Mouse (Mus musculus): ENCODE data around the gene Plppr3. TPM values are rescaled to one million over a fixed set of nuclear protein-coding genes. Genes with fewer than 3 reads are reported as not detected.

Gene Plppr3
- polyA plus RNA-seq, 1 experiment = 32.4 TPM

DNA sequence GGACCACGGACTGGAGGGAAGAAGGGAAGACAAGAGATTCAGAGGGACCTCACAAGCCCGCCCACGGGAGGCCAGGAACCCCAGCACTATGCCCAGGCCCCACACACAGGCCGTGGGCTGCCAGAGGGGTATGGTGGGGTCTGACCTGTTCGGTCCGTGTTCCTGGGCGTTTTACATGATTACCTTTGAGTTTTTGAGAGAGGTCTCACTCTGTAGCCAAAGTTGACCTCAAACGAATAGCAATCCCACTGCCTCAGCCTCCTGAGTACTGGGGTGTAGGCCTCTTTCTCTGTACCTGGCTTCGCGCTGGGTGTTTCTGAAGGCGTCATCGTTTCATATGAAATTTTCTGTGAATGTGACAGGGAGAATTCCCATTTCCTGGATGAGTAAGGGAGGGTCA lies 52.7 kb downstream of the Plppr3 start:
- Histone ChIP-seq H3K4me1 (ENCODE audit: control insufficient read depth, insufficient read depth, low read length) (no peaks in the 10 kb centered on the region; the same call in 1 of the 2 replicates), H3K4me3 (replicated peaks; ENCODE audit: control insufficient read depth, low read depth, low read length) (no peak overlapping the region), H3K27ac (ENCODE audit: control insufficient read depth, insufficient read depth, low read depth, low read length, poor library complexity) (no peak overlapping the region)
- WGBS = 89% methylated on average over 12 of the region's 12 CpGs
- TF ChIP-seq CTCF (IDR thresholded peaks at IDR 0.05; ENCODE audit: control insufficient read depth, insufficient read depth, low read length) (no peak), POLR2A (IDR thresholded peaks at IDR 0.05; ENCODE audit: borderline replicate concordance, control insufficient read depth, low read depth, low read length) (no peak)

DNA sequence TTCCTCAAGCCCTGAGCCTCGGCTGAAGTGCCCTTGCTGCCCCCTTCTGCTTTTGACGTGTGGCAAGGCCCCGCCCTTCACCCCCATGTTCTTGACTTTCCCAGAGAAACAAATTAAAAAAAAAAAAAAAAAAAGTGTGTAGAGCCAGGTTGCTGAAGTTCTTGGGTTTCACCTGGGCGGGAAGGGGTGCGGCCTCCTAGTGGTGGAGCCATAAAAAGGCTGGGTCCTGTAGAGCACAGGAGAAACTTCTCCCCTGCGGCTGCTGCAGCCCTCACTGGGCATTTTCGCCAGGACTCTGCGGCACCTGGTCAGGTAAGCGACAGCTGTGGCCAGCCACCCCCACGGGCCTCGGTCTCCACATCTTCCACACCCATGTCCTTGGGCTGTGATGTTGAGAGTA lies 53.7 kb downstream of the Plppr3 start, which contains the start of gene Misp:
TSS of gene Misp (plus strand) at position 208 of the 400 bp plus-strand sequence.
- TF ChIP-seq CTCF (IDR thresholded peaks at IDR 0.05; ENCODE audit: control insufficient read depth, insufficient read depth, low read length) = no peak
- TF ChIP-seq POLR2A (IDR thresholded peaks at IDR 0.05; ENCODE audit: borderline replicate concordance, control insufficient read depth, low read depth, low read length) = no peak
- Histone ChIP-seq H3K4me1 (ENCODE audit: control insufficient read depth, insufficient read depth, low read length) (no peaks in the 10 kb centered on the region; the same call in 1 of the 2 replicates), H3K4me3 (replicated peaks; ENCODE audit: control insufficient read depth, low read depth, low read length) (no peak within 1 kb of the TSS), H3K27ac (ENCODE audit: control insufficient read depth, insufficient read depth, low read depth, low read length, poor library complexity) (no peak within 1 kb of the TSS; the same call in 1 of the 2 replicates)
- 61% methylated on average over 11 of the region's 11 CpGs for WGBS

DNA sequence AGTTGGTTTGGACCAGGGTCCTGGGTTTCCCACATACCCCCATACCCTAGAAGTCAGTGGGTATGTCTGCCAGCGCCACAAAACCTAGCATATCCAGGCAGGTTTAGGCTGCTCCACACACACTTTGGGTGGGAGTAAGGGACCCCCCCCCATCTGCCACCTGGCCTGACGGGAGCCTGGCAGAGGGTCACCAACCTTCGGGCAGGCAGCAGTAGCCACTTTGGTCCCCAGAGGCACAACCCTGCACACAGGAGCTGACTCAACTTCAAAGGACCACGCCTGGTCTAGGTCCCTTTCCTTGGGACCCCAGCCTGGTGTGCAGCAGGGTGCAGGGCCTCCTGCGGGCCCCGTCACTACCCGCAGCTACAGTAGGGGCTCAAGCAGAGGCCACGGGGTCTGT lies 54.2 kb downstream of the Plppr3 start:
- Histone ChIP-seq H3K27ac (ENCODE audit: control insufficient read depth, insufficient read depth, low read depth, low read length, poor library complexity) (no peak overlapping the region; the same call in 1 of the 2 replicates), H3K4me1 (ENCODE audit: control insufficient read depth, insufficient read depth, low read length) (no peaks in the 10 kb centered on the region; the same call in 1 of the 2 replicates), H3K4me3 (replicated peaks; ENCODE audit: control insufficient read depth, low read depth, low read length) (no peak overlapping the region)
- WGBS = 75% methylated on average over 8 of the region's 8 CpGs
- TF ChIP-seq POLR2A (IDR thresholded peaks at IDR 0.05; ENCODE audit: borderline replicate concordance, control insufficient read depth, low read depth, low read length) (no peak), CTCF (IDR thresholded peaks at IDR 0.05; ENCODE audit: control insufficient read depth, insufficient read depth, low read length) (no peak)

DNA sequence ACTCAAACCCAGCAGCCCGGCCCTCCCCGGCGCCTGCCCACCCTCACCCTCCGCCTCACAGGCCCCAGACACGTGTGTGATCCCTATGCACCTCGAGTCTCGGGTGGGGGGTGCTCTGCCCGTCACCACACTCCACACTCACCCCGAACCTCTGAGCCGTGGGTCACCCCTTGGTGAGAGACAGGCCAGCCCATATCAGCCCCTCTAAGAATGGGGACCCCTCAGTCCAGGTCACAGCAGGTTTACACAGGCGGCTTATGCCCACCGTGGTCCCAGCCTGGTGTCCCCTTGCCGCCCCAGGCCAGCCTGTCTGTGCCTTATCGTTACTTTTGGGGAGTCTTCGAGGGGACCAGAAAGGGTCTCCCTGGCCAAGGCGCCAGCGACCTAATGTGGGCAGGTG lies 54.8 kb downstream of the Plppr3 start:
- Histone ChIP-seq H3K4me1 (ENCODE audit: control insufficient read depth, insufficient read depth, low read length) (no peaks in the 10 kb centered on the region; the same call in 1 of the 2 replicates), H3K27ac (ENCODE audit: control insufficient read depth, insufficient read depth, low read depth, low read length, poor library complexity) (no peak overlapping the region; the same call in 1 of the 2 replicates), H3K4me3 (replicated peaks; ENCODE audit: control insufficient read depth, low read depth, low read length) (no peak overlapping the region)
- TF ChIP-seq CTCF (IDR thresholded peaks at IDR 0.05; ENCODE audit: control insufficient read depth, insufficient read depth, low read length) = no peak
- no peak for TF ChIP-seq POLR2A (IDR thresholded peaks at IDR 0.05; ENCODE audit: borderline replicate concordance, control insufficient read depth, low read depth, low read length)
- WGBS = 91% methylated on average over 17 of the region's 17 CpGs

DNA sequence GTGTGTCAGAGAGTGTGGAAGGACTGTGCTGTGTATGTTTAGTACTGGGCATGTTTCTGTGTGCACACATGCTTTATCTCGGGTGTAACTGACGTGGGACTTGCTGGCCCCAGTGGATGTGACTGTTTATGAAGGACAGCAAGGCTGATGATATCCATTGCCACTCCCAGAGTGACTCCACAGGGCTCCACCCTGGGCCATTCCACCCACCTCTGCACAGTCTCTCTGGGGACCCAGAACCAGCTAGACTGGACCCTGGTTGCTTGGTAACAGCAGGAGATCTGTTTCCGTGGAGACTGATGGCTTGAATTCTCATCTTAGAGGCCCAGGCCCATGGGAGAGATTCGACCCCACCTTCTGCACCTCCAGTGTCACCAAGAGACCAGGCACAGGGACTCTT lies 56.2 kb downstream of the Plppr3 start:
- H3K4me1 ChIP-seq (ENCODE audit: control insufficient read depth, insufficient read depth, low read length) = no peaks in the 10 kb centered on the region
- TF ChIP-seq CTCF (IDR thresholded peaks at IDR 0.05; ENCODE audit: control insufficient read depth, insufficient read depth, low read length) (no peak), POLR2A (IDR thresholded peaks at IDR 0.05; ENCODE audit: borderline replicate concordance, control insufficient read depth, low read depth, low read length) (no peak)
- H3K4me3 ChIP-seq (replicated peaks; ENCODE audit: control insufficient read depth, low read depth, low read length) = no peak overlapping the region
- WGBS = 73% methylated on average over 4 of the region's 4 CpGs
- no peak overlapping the region for H3K27ac ChIP-seq (ENCODE audit: control insufficient read depth, insufficient read depth, low read depth, low read length, poor library complexity)

DNA sequence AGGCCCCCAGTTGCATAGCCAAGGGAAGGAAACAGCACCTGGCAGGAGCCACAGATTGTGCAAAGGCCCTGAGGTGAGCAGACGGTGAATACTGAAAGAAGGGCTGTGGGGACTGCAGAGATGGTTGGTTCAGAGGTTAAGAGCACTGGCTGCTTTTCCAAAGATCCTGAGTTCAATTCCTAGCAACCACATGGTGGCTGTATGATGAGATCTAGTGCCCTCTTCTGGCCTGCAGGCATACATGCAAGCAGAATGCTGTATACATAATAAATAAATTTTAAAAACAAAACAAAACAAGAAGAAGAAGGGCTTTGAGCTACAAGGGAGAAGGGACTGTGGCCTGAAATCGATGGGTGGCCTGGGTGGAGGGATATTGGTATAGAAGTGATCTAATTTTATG lies 57.3 kb downstream of the Plppr3 start:
- Histone ChIP-seq H3K4me1 (ENCODE audit: control insufficient read depth, insufficient read depth, low read length) (no peaks in the 10 kb centered on the region), H3K4me3 (replicated peaks; ENCODE audit: control insufficient read depth, low read depth, low read length) (no peak overlapping the region), H3K27ac (ENCODE audit: control insufficient read depth, insufficient read depth, low read depth, low read length, poor library complexity) (no peak overlapping the region)
- 53% methylated on average over 2 of the region's 2 CpGs for WGBS
- no peak for TF ChIP-seq CTCF (IDR thresholded peaks at IDR 0.05; ENCODE audit: control insufficient read depth, insufficient read depth, low read length)
- TF ChIP-seq POLR2A (IDR thresholded peaks at IDR 0.05; ENCODE audit: borderline replicate concordance, control insufficient read depth, low read depth, low read length) = no peak

DNA sequence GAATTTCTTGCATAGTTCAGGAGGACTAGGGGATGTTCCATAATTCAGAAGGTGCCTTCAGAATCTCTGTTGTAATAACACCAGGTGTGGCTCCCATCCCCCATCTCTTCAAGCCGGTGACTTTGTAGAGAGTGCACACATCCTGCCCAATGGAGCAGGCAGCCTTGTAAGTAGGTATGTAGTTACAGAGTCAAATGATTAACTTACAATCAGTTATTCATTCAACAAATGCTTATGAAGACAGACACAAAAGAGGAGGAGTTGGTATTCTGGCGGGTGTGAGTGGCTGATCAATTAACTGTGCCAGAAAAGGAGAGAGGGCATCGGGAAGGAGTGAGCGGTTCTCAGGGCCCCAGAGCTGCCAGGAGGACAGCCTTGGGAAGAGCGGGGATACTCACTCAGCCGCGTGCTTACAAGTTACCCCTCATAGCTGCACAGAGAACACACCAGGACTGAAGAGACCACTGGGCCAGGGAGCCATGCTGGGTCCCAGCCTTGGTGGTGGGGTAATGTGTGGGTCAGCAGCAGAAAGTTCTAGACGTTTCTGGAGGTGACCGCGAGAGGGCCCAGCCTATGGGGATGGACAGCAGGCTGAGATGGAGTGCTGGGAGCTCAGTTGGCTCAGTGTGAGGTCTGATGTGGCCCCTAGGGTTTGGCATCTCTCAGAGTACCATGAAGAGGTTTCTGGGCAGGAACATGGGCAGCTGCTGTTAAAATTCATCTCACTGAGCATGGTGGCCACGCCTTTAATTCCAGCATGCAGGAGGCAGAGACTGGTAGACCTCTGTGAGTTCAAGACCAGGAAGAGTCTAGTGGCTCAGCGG lies 58.6 kb downstream of the Plppr3 start:
- no peak overlapping the region for H3K27ac ChIP-seq (ENCODE audit: control insufficient read depth, insufficient read depth, low read depth, low read length, poor library complexity)
- no peak overlapping the region for H3K4me3 ChIP-seq (replicated peaks; ENCODE audit: control insufficient read depth, low read depth, low read length)
- 91% methylated on average over 12 of the region's 12 CpGs for WGBS
- TF ChIP-seq CTCF (IDR thresholded peaks at IDR 0.05; ENCODE audit: control insufficient read depth, insufficient read depth, low read length) (no peak), POLR2A (IDR thresholded peaks at IDR 0.05; ENCODE audit: borderline replicate concordance, control insufficient read depth, low read depth, low read length) (no peak)
- no peaks in the 10 kb centered on the region for H3K4me1 ChIP-seq (ENCODE audit: control insufficient read depth, insufficient read depth, low read length)

DNA sequence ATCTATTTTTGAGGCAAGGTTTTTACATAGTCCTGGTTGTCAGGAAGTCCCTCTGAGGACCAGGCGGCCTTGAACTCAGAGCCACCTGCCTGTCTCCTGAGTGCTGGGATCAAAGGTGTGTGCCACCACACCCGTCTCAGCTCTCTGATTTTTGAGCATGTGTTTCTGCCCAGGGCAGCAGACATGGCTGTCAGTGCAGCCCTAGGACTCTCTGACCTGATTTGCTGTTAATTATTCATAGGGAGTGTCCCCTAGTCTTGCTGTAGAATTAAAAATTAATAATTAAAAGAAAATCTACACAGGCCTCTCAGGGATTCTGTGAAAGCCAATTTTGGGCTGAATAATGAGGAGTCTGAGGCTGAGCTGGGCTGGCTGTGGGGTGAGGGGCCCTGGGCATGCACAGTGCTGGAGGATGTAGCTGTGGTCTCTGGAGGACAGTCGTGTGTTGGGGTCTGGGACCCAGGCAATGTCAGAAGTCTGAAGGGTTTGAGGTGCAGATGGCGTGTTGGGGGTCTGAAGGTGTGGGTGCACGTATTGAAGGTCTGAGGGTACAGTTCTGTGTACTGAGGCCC lies 60.1 kb downstream of the Plppr3 start:
- H3K27ac ChIP-seq (ENCODE audit: control insufficient read depth, insufficient read depth, low read depth, low read length, poor library complexity) = no peak overlapping the region
- no peak overlapping the region for H3K4me3 ChIP-seq (replicated peaks; ENCODE audit: control insufficient read depth, low read depth, low read length)
- 80% methylated on average over 5 of the region's 5 CpGs for WGBS
- no peaks in the 10 kb centered on the region for H3K4me1 ChIP-seq (ENCODE audit: control insufficient read depth, insufficient read depth, low read length)
- TF ChIP-seq POLR2A (IDR thresholded peaks at IDR 0.05; ENCODE audit: borderline replicate concordance, control insufficient read depth, low read depth, low read length) (no peak), CTCF (IDR thresholded peaks at IDR 0.05; ENCODE audit: control insufficient read depth, insufficient read depth, low read length) (no peak)

All from bone marrow, adult 2 months (tissue).